23 mouse cellular contexts compared by ENCODE assay signal in the genomic region with DNA sequence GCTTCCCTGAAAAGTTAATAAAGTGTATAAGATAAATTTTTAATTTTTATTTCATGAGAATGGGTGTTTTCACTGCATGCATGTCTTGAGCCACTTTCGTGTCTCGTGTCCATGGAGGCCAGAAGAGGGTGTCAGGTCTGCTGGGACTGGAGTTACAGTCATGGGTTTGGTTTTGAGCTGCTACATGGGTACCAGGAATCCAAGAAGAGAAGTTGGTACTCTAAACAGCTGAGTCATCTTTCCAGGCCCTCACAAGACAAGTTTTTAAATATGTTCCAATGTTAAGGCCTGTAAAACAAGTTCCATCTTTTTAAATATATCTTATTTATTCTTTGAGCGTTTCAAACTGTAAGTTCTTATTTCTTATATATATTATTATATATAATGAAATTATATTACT. TPM values are rescaled to one million over a fixed set of nuclear protein-coding genes. Genes with fewer than 3 reads are reported as not detected.
A peak's percentile ranks its signal among the peaks of the same experiment; 100 is the strongest.
DNase-seq lines count a peak whose midpoint lies in the region; TF ChIP-seq lines count a peak whose summit lies in the region.
"Had no signal": no experiment of that assay in that cellular context is flagged by ENCODE, and none has a peak within 500 bp of the region (broad histone marks: within the 10 kb centered on the region; RNA-seq: fewer than 3 reads in every experiment).

No protein-coding gene starts in this region.

- no peaks in the 10 kb centered on the region for H3K9me3 ChIP-seq in heart, embryonic 10.5 days
- H3K9me3 ChIP-seq in CH12.LX (replicated peaks; ENCODE audit: low read length), result no peaks in the 10 kb centered on the region
- H3K9me3 ChIP-seq in MEL (replicated peaks; ENCODE audit: insufficient read depth, low read length), result no peaks in the 10 kb centered on the region
- H3K9me3 ChIP-seq: embryonic facial prominence, embryonic 13.5 days; embryonic facial prominence, embryonic 15.5 days; forebrain, embryonic 10.5 days; forebrain, embryonic 12.5 days; G1E had no signal

- WGBS in heart, embryonic 10.5 days, result 80% methylated on average over 3 of the region's 3 CpGs

- no peak for TF ChIP-seq EP300 in CH12.LX (IDR thresholded peaks at IDR 0.05; ENCODE audit: low read length)
- TF ChIP-seq EP300 in MEL (IDR thresholded peaks at IDR 0.05; ENCODE audit: low read depth in 1 of 2, low read length in 2 of 2), result no peak

- H3K4me1 ChIP-seq in heart, embryonic 10.5 days, result no peaks in the 10 kb centered on the region; the same call in 1 of the 2 replicates
- H3K4me1 ChIP-seq in CH12.LX (ENCODE audit: control insufficient read depth in 1 of 2, insufficient read depth in 2 of 2) (peaks cover 5 to 50% of the 10 kb centered on the region in 2 experiments; a peak in 3 of 4 replicates), MEL (ENCODE audit: control insufficient read depth in 1 of 2, insufficient read depth in 2 of 2, low read length in 2 of 2) (peaks cover 9 to 22% of the 10 kb centered on the region in 2 experiments)
- H3K4me1 ChIP-seq: embryonic facial prominence, embryonic 13.5 days; forebrain, embryonic 12.5 days had no signal

- H3K79me2 ChIP-seq in CH12.LX (replicated peaks; ENCODE audit: control insufficient read depth, extremely low read depth, insufficient read depth, poor library complexity, severe bottlenecking) (no peaks in the 10 kb centered on the region), MEL (ENCODE audit: control insufficient read depth, insufficient read depth, low read length, poor library complexity) (no peaks in the 10 kb centered on the region)

- dilution Hi-C loops in CH12.LX (cut with MboI; ENCODE audit: extremely low pct_ligation_motif_present, extremely low pct_unique_long_range_greater_than_20kb, low sequenced_read_pairs), result no loop called here

- H3K36me3 ChIP-seq in heart, embryonic 10.5 days, result no peaks in the 10 kb centered on the region
- H3K36me3 ChIP-seq in CH12.LX (replicated peaks in 1 of 2; ENCODE audit: control insufficient read depth in 1 of 2, insufficient read depth in 1 of 2, low read length in 1 of 2) (no peaks in the 10 kb centered on the region), MEL (ENCODE audit: control insufficient read depth in 1 of 2, insufficient read depth in 2 of 2, low read length in 2 of 2) (peaks cover 0 to 22% of the 10 kb centered on the region in 2 experiments; a peak in 2 of 4 replicates)
- H3K36me3 ChIP-seq: embryonic facial prominence, embryonic 13.5 days; embryonic facial prominence, embryonic 15.5 days; forebrain, embryonic 10.5 days; forebrain, embryonic 12.5 days; G1E had no signal

- peak; percentile 53 for DNase-seq in heart, embryonic 10.5 days (ENCODE audit: low spot score)
- no peak for DNase-seq in heart, adult 8-10 months (ENCODE audit: low spot score)
- DNase-seq in 416B (ENCODE audit: low read depth) (peak; percentile 33), CH12.LX (ENCODE audit: extremely low read depth) (no peak), MEL (ENCODE audit: low read depth, low spot score) (peak; percentile 63)
- DNase-seq in lung, postnatal 25 days (ENCODE audit: low spot score), result no peak
- DNase-seq in cerebellum, postnatal 10 days, result no peak
- DNase-seq: adrenal gland, adult 2 months; adrenal gland, postnatal 10 days; adrenal gland, postnatal 25 days; B cell, adult 2 months; cerebellum, adult 11 months; cerebellum, adult 2 months; cerebellum, adult 9-10 months; cerebellum, postnatal 14 days; cerebellum, postnatal 36 days; embryo, embryonic 11 days had no signal

- in situ Hi-C loops in CH12.LX (cut with MboI; ENCODE audit: low pct_ligation_motif_present, low pct_unique_long_range_greater_than_20kb, low sequenced_read_pairs), result no loop called here

- H3K4me3 ChIP-seq in heart, embryonic 10.5 days, result no peak overlapping the region
- H3K4me3 ChIP-seq in CH12.LX (replicated peaks in 1 of 3; ENCODE audit: low read depth in 2 of 3, low read length in 2 of 3, poor library complexity in 1 of 3) (no peak overlapping the region), MEL (ENCODE audit: control insufficient read depth in 1 of 2, insufficient read depth in 1 of 2, low read depth in 2 of 2, low read length in 2 of 2) (no peak overlapping the region)
- H3K4me3 ChIP-seq: embryonic facial prominence, embryonic 13.5 days; embryonic facial prominence, embryonic 15.5 days; erythroblast, embryonic 14.5 days; forebrain, embryonic 10.5 days; forebrain, embryonic 12.5 days had no signal

- TF ChIP-seq RAD21 in CH12.LX (IDR thresholded peaks at IDR 0.05; ENCODE audit: low read depth, low read length) (no peak), MEL (IDR thresholded peaks at IDR 0.05; ENCODE audit: low read depth, low read length) (no peak)

- H3K4me2 ChIP-seq in CH12.LX (ENCODE audit: insufficient read depth, low read depth, poor library complexity, severe bottlenecking), result no peak overlapping the region
- H3K4me2 ChIP-seq: embryonic facial prominence, embryonic 13.5 days; embryonic facial prominence, embryonic 15.5 days; forebrain, embryonic 12.5 days had no signal

- no peaks in the 10 kb centered on the region for H3K27me3 ChIP-seq in heart, embryonic 10.5 days (ENCODE audit: insufficient read depth, poor library complexity, severe bottlenecking)
- H3K27me3 ChIP-seq in CH12.LX (replicated peaks) (no peaks in the 10 kb centered on the region), MEL (ENCODE audit: control insufficient read depth in 1 of 2, insufficient read depth in 2 of 2, low read length in 2 of 2) (no peaks in the 10 kb centered on the region)
- H3K27me3 ChIP-seq: embryonic facial prominence, embryonic 13.5 days; embryonic facial prominence, embryonic 15.5 days; forebrain, embryonic 12.5 days had no signal

- TF ChIP-seq POLR2A in CH12.LX (IDR thresholded peaks at IDR 0.05; ENCODE audit: low read depth, low read length) (no peak), MEL (IDR thresholded peaks at IDR 0.05; ENCODE audit: control insufficient read depth in 1 of 2, insufficient read depth in 1 of 2, low read depth in 1 of 2, low read length in 2 of 2, poor library complexity in 1 of 2) (no peak)

- no peak overlapping the region for H3K9ac ChIP-seq in CH12.LX (ENCODE audit: insufficient read depth, low read depth)
- H3K9ac ChIP-seq in MEL (ENCODE audit: control insufficient read depth, low read depth, low read length, poor library complexity, severe bottlenecking), result no peak overlapping the region
- H3K9ac ChIP-seq: embryonic facial prominence, embryonic 15.5 days; forebrain, embryonic 12.5 days had no signal

- TF ChIP-seq CTCF in CH12.LX (conservative IDR thresholded peaks at IDR 0.05 in 1 of 2, IDR thresholded peaks at IDR 0.05 in 1 of 2; ENCODE audit: low read depth in 2 of 2, low read length in 2 of 2), result no peak
- TF ChIP-seq CTCF in MEL (IDR thresholded peaks at IDR 0.05 in 2 of 3, conservative IDR thresholded peaks at IDR 0.05 in 1 of 3; ENCODE audit: control insufficient read depth in 1 of 3, insufficient read depth in 1 of 3, low read depth in 2 of 3, low read length in 3 of 3, poor library complexity in 1 of 3, severe bottlenecking in 1 of 3), result no peak

- no peak overlapping the region for H3K27ac ChIP-seq in heart, embryonic 10.5 days
- H3K27ac ChIP-seq in CH12.LX (ENCODE audit: insufficient read depth, low read depth) (no peak overlapping the region), MEL (ENCODE audit: control insufficient read depth, low read depth, low read length) (no peak overlapping the region)
- H3K27ac ChIP-seq: embryonic facial prominence, embryonic 13.5 days; embryonic facial prominence, embryonic 15.5 days; forebrain, embryonic 10.5 days; forebrain, embryonic 12.5 days had no signal

TF ChIP-seq in CH12.LX, 34 proteins besides CTCF, POLR2A, EP300 and RAD21:
- TF ChIP-seq JUND (conservative IDR thresholded peaks at IDR 0.05; ENCODE audit: low read depth, low read length) (no peak), MAX (IDR thresholded peaks at IDR 0.05; ENCODE audit: low read length) (no peak), JUN (IDR thresholded peaks at IDR 0.05; ENCODE audit: insufficient read depth, low read depth, low read length) (no peak), CHD1 (IDR thresholded peaks at IDR 0.05; ENCODE audit: low read depth, low read length) (no peak), MAFK (IDR thresholded peaks at IDR 0.05; ENCODE audit: insufficient replicate concordance, low read length) (peak; percentile 78; the same call in 1 of the 2 replicates)
TF ChIP-seq in CH12.LX: peak in this region for 1.

TF ChIP-seq in MEL, 35 proteins besides CTCF, POLR2A, EP300 and RAD21:
- TF ChIP-seq MAFK (IDR thresholded peaks at IDR 0.05; ENCODE audit: borderline replicate concordance, low read depth, low read length) (peak; percentile 73), POLR2AphosphoS2 (IDR thresholded peaks at IDR 0.05; ENCODE audit: low read length) (no peak), HCFC1 (IDR thresholded peaks at IDR 0.05; ENCODE audit: low read depth, low read length) (no peak), TCF12 (IDR thresholded peaks at IDR 0.05; ENCODE audit: low read depth, low read length) (no peak), MXI1 (IDR thresholded peaks at IDR 0.05; ENCODE audit: low read depth, low read length) (no peak), GABPA (IDR thresholded peaks at IDR 0.05; ENCODE audit: low read depth, low read length) (no peak), UBTF (IDR thresholded peaks at IDR 0.05; ENCODE audit: borderline replicate concordance, insufficient read depth, low read depth, low read length) (no peak)

RNA-seq across cellular contexts. Expression of a gene that starts 6.0 kb away (rescaled TPM):
- 26.1 and 30.6 TPM in 2 replicates for polyA plus RNA-seq in heart, embryonic 10.5 days (2016; fragmentation: Nextera tagmentation; extraction: Ambion mirVana)
- total RNA-seq in heart, adult 8-10 months (2022), result 10 to 100 TPM; 27.2 to 33.8 (median 30.0) TPM
- total RNA-seq in CH12.LX (2012; rRNA removed) (19.1 and 20.8 TPM in 2 replicates), CH12.LX (2014; rRNA removed) (16.8 and 19.6 TPM in 2 replicates), MEL (2012; rRNA removed) (24.4 and 28.9 TPM in 2 replicates)
- polyA plus RNA-seq in CH12.LX (2012; ENCODE audit: insufficient read length, low read depth) (14.5 and 16.2 TPM in 2 replicates), MEL (2012; ENCODE audit: insufficient read depth in 1 of 2, insufficient read length in 2 of 2, low read depth in 1 of 2, low replicate concordance in 2 of 2, missing spikeins in 1 of 2) (10 to 100 TPM; 20.6 to 92.0 TPM)

RNA-seq across cellular contexts. Expression of a gene that starts 40.1 kb away (rescaled TPM):
- polyA plus RNA-seq in heart, embryonic 10.5 days (2016; fragmentation: Nextera tagmentation; extraction: Ambion mirVana), result 15.2 and 16.1 TPM in 2 replicates
- total RNA-seq in heart, adult 8-10 months (2022), result 10 to 100 TPM; 55.4 to 63.1 (median 59.8) TPM
- total RNA-seq in CH12.LX (2012; rRNA removed) (14.4 and 14.9 TPM in 2 replicates), CH12.LX (2014; rRNA removed) (10.9 and 12.3 TPM in 2 replicates), MEL (2012; rRNA removed) (25.8 and 27.5 TPM in 2 replicates)
- polyA plus RNA-seq in CH12.LX (2012; ENCODE audit: insufficient read length, low read depth) (17.7 and 18.7 TPM in 2 replicates), MEL (2012; ENCODE audit: insufficient read depth in 1 of 2, insufficient read length in 2 of 2, low read depth in 1 of 2, low replicate concordance in 2 of 2, missing spikeins in 1 of 2) (10 to 100 TPM; 17.9 to 24.4 TPM)

Comparison
In these comparisons a context has a peak if more than half of its experiments do, and no peak if none do; other contexts are left out.
1. DNase-seq: peak in heart, embryonic 10.5 days (single experiment), 416B (single experiment) and MEL (single experiment); none in heart, adult 8-10 months (single experiment), CH12.LX (single experiment), lung, postnatal 25 days (single experiment) and cerebellum, postnatal 10 days (0 of 2).